Mouse (Mus musculus) erythroid progenitor cell, adult 5-6 weeks (primary cell): ENCODE results near the gene Fut1. TPM values are rescaled to one million over a fixed set of nuclear protein-coding genes. Genes with fewer than 3 reads are reported as not detected.
"Not testable (repeated sequence)": the region's sequence is repeated elsewhere in the genome, so short reads cannot be mapped to it uniquely, and the experiment has no call there.

Experiments used
- ATAC-seq: replicated peaks from 2 replicates; pipeline ENCODE4 v1.8.0; 2016; ENCODE audit warnings: moderate number of reproducible peaks, mild to moderate bottlenecking, moderate TSS enrichment, inconsistent platforms; ENCODE audit not compliant: poor library complexity, low FRiP score, severe bottlenecking
- total RNA-seq, 2 experiments: library from RNA; stranded (forward) in 1 of 2; stranded (reverse) in 1 of 2; fragments of 150-400 nt in 1 of 2; fragments of 186-747, 209-891 nt in 1 of 2; gene quantifications; 2 replicates each; pipeline versions ENCODE4 v1.2.3 to v1.2.4; 2015 to 2017; ENCODE audit warnings: low replicate concordance in 2 of 2

Fut1 gene
- total RNA-seq, 2 experiments from 2014 or later: not detected

GRCm38 (mm10) chr7:45660746-45661478 is 43.8 kb downstream of the Fut1 start:
- no peak for ATAC-seq

GRCm38 (mm10) chr7:45661702-45662101 is 44.6 kb downstream of the Fut1 start:
- not testable (repeated sequence) for ATAC-seq

- ATAC-seq: no peak
Measured at GRCm38 (mm10) chr7:45665303-45666138, 48.4 kb downstream of the Fut1 start.

GRCm38 (mm10) chr7:45666161-45666560 is 49.1 kb downstream of the Fut1 start, which contains the start of gene Fut2:
Gene Fut2 (minus strand): TSS chr7:45666394.
- ATAC-seq: no peak; the same call in 1 of the 2 replicates

- no peak for ATAC-seq
Measured at GRCm38 (mm10) chr7:45667761-45668160, 50.7 kb downstream of the Fut1 start.

- no peak for ATAC-seq
Measured at GRCm38 (mm10) chr7:45668921-45669320, 51.8 kb downstream of the Fut1 start.

Other genes with a start within 250 kb of the Fut1 start
Only the 30 nearest of the 35 such genes appear.
- not detected in 2 replicates for gene Ntf5, start 203.6 kb upstream of the Fut1 start, total RNA-seq (2015; ENCODE audit: low replicate concordance)
- not detected in 2 replicates for gene Ntf5, start 203.6 kb upstream of the Fut1 start, total RNA-seq (2017; ENCODE audit: low replicate concordance)
- not detected in 2 replicates for gene Lhb, start 196.5 kb upstream of the Fut1 start, total RNA-seq (2015; ENCODE audit: low replicate concordance)
- not detected in 2 replicates for gene Lhb, start 196.5 kb upstream of the Fut1 start, total RNA-seq (2017; ENCODE audit: low replicate concordance)
- gene Gys1, start 182.4 kb upstream of the Fut1 start, total RNA-seq (2015; ENCODE audit: low replicate concordance): 0.84 and 5.8 TPM in 2 replicates
- 2.1 and 6.2 TPM in 2 replicates for gene Gys1, start 182.4 kb upstream of the Fut1 start, total RNA-seq (2017; ENCODE audit: low replicate concordance)
- gene Ruvbl2, start 179.2 kb upstream of the Fut1 start, total RNA-seq (2015; ENCODE audit: low replicate concordance): 39.0 and 53.3 TPM in 2 replicates
- 22.6 and 28.8 TPM in 2 replicates for gene Ruvbl2, start 179.2 kb upstream of the Fut1 start, total RNA-seq (2017; ENCODE audit: low replicate concordance)
- gene Ftl1, start 157.4 kb upstream of the Fut1 start, total RNA-seq (2015; ENCODE audit: low replicate concordance): 2,156 and 2,353 TPM in 2 replicates
- gene Ftl1, start 157.4 kb upstream of the Fut1 start, total RNA-seq (2017; ENCODE audit: low replicate concordance): 950 and 960 TPM in 2 replicates
- gene Bax, start 150.4 kb upstream of the Fut1 start, total RNA-seq (2015; ENCODE audit: low replicate concordance): 10.1 and 43.6 TPM in 2 replicates
- gene Bax, start 150.4 kb upstream of the Fut1 start, total RNA-seq (2017; ENCODE audit: low replicate concordance): 10.3 and 15.9 TPM in 2 replicates
- gene Tulp2, start 135.4 kb upstream of the Fut1 start, total RNA-seq (2015; ENCODE audit: low replicate concordance): 0.84 TPM in 1 of 2 replicates, not detected in the other
- gene Tulp2, start 135.4 kb upstream of the Fut1 start, total RNA-seq (2017; ENCODE audit: low replicate concordance): not detected in 2 replicates
- gene Gm45808, start 130.5 kb upstream of the Fut1 start, total RNA-seq (2015; ENCODE audit: low replicate concordance): not detected in 2 replicates
- gene Gm45808, start 130.5 kb upstream of the Fut1 start, total RNA-seq (2017; ENCODE audit: low replicate concordance): 4.9 TPM in 1 of 2 replicates, not detected in the other
- gene Dhdh, start 128.5 kb upstream of the Fut1 start, total RNA-seq (2015; ENCODE audit: low replicate concordance): 0.42 and 3.6 TPM in 2 replicates
- 1.0 and 1.6 TPM in 2 replicates for gene Dhdh, start 128.5 kb upstream of the Fut1 start, total RNA-seq (2017; ENCODE audit: low replicate concordance)
- 164 and 168 TPM in 2 replicates for gene Nucb1, start 106.9 kb upstream of the Fut1 start, total RNA-seq (2015; ENCODE audit: low replicate concordance)
- 789 and 905 TPM in 2 replicates for gene Nucb1, start 106.9 kb upstream of the Fut1 start, total RNA-seq (2017; ENCODE audit: low replicate concordance)
- 814 and 867 TPM in 2 replicates for gene Ppp1r15a, start 91.0 kb upstream of the Fut1 start, total RNA-seq (2015; ENCODE audit: low replicate concordance)
- 569 and 633 TPM in 2 replicates for gene Ppp1r15a, start 91.0 kb upstream of the Fut1 start, total RNA-seq (2017; ENCODE audit: low replicate concordance)
- gene Plekha4, start 91.0 kb upstream of the Fut1 start, total RNA-seq (2015; ENCODE audit: low replicate concordance): 7.2 TPM in 1 of 2 replicates, not detected in the other
- 0.08 and 0.90 TPM in 2 replicates for gene Plekha4, start 91.0 kb upstream of the Fut1 start, total RNA-seq (2017; ENCODE audit: low replicate concordance)
- gene Hsd17b14, start 62.4 kb upstream of the Fut1 start, total RNA-seq (2015; ENCODE audit: low replicate concordance): not detected in 2 replicates
- gene Hsd17b14, start 62.4 kb upstream of the Fut1 start, total RNA-seq (2017; ENCODE audit: low replicate concordance): not detected in 2 replicates
- 8.4 and 17.7 TPM in 2 replicates for gene Bcat2, start 47.1 kb upstream of the Fut1 start, total RNA-seq (2015; ENCODE audit: low replicate concordance)
- gene Bcat2, start 47.1 kb upstream of the Fut1 start, total RNA-seq (2017; ENCODE audit: low replicate concordance): 4.0 and 22.0 TPM in 2 replicates
- not detected in 2 replicates for gene Fgf21, start 1.8 kb upstream of the Fut1 start, total RNA-seq (2015; ENCODE audit: low replicate concordance)
- gene Fgf21, start 1.8 kb upstream of the Fut1 start, total RNA-seq (2017; ENCODE audit: low replicate concordance): not detected in 2 replicates
- gene Izumo1, start 4.5 kb downstream of the Fut1 start, total RNA-seq (2015; ENCODE audit: low replicate concordance): not detected in 2 replicates
- not detected in 2 replicates for gene Izumo1, start 4.5 kb downstream of the Fut1 start, total RNA-seq (2017; ENCODE audit: low replicate concordance)
- not detected in 2 replicates for gene Rasip1, start 10.2 kb downstream of the Fut1 start, total RNA-seq (2015; ENCODE audit: low replicate concordance)
- gene Rasip1, start 10.2 kb downstream of the Fut1 start, total RNA-seq (2017; ENCODE audit: low replicate concordance): not detected in 2 replicates
- not detected in 2 replicates for gene Mamstr, start 22.7 kb downstream of the Fut1 start, total RNA-seq (2015; ENCODE audit: low replicate concordance)
- gene Mamstr, start 22.7 kb downstream of the Fut1 start, total RNA-seq (2017; ENCODE audit: low replicate concordance): not detected in 2 replicates
- not detected in 2 replicates for gene Fut2, start 49.1 kb downstream of the Fut1 start, total RNA-seq (2015; ENCODE audit: low replicate concordance)
- gene Fut2, start 49.1 kb downstream of the Fut1 start, total RNA-seq (2017; ENCODE audit: low replicate concordance): not detected in 2 replicates
- gene Ntn5, start 66.7 kb downstream of the Fut1 start, total RNA-seq (2015; ENCODE audit: low replicate concordance): not detected in 2 replicates
- gene Ntn5, start 66.7 kb downstream of the Fut1 start, total RNA-seq (2017; ENCODE audit: low replicate concordance): not detected in 2 replicates
- gene Sec1, start 77.1 kb downstream of the Fut1 start, total RNA-seq (2015; ENCODE audit: low replicate concordance): not detected in 2 replicates
- gene Sec1, start 77.1 kb downstream of the Fut1 start, total RNA-seq (2017; ENCODE audit: low replicate concordance): not detected in 2 replicates
- not detected in 2 replicates for gene Car11, start 82.6 kb downstream of the Fut1 start, total RNA-seq (2015; ENCODE audit: low replicate concordance)
- gene Car11, start 82.6 kb downstream of the Fut1 start, total RNA-seq (2017; ENCODE audit: low replicate concordance): not detected in 2 replicates
- 1.3 and 2.5 TPM in 2 replicates for gene Dbp, start 87.8 kb downstream of the Fut1 start, total RNA-seq (2015; ENCODE audit: low replicate concordance)
- 1.7 and 2.6 TPM in 2 replicates for gene Dbp, start 87.8 kb downstream of the Fut1 start, total RNA-seq (2017; ENCODE audit: low replicate concordance)
- 522 and 544 TPM in 2 replicates for gene Rpl18, start 98.2 kb downstream of the Fut1 start, total RNA-seq (2015; ENCODE audit: low replicate concordance)
- gene Rpl18, start 98.2 kb downstream of the Fut1 start, total RNA-seq (2017; ENCODE audit: low replicate concordance): 281 and 297 TPM in 2 replicates
- gene Sphk2, start 100.7 kb downstream of the Fut1 start, total RNA-seq (2015; ENCODE audit: low replicate concordance): 9.6 and 12.6 TPM in 2 replicates
- gene Sphk2, start 100.7 kb downstream of the Fut1 start, total RNA-seq (2017; ENCODE audit: low replicate concordance): 4.8 and 9.4 TPM in 2 replicates
- gene Fam83e, start 103.9 kb downstream of the Fut1 start, total RNA-seq (2015; ENCODE audit: low replicate concordance): not detected in 2 replicates
- gene Fam83e, start 103.9 kb downstream of the Fut1 start, total RNA-seq (2017; ENCODE audit: low replicate concordance): not detected in 2 replicates
- gene Spaca4, start 108.5 kb downstream of the Fut1 start, total RNA-seq (2015; ENCODE audit: low replicate concordance): not detected in 2 replicates
- not detected in 2 replicates for gene Spaca4, start 108.5 kb downstream of the Fut1 start, total RNA-seq (2017; ENCODE audit: low replicate concordance)
- gene Lmtk3, start 166.4 kb downstream of the Fut1 start, total RNA-seq (2015; ENCODE audit: low replicate concordance): not detected in 2 replicates
- not detected in 2 replicates for gene Lmtk3, start 166.4 kb downstream of the Fut1 start, total RNA-seq (2017; ENCODE audit: low replicate concordance)
- not detected in 2 replicates for gene Sult2b1, start 167.4 kb downstream of the Fut1 start, total RNA-seq (2015; ENCODE audit: low replicate concordance)
- not detected in 2 replicates for gene Sult2b1, start 167.4 kb downstream of the Fut1 start, total RNA-seq (2017; ENCODE audit: low replicate concordance)
- 20.5 and 29.8 TPM in 2 replicates for gene Cyth2, start 197.3 kb downstream of the Fut1 start, total RNA-seq (2015; ENCODE audit: low replicate concordance)
- gene Cyth2, start 197.3 kb downstream of the Fut1 start, total RNA-seq (2017; ENCODE audit: low replicate concordance): 43.8 and 48.9 TPM in 2 replicates